Mouse (Mus musculus) hindbrain, embryonic 12.5 days (tissue): ENCODE data around the gene 1700021F05Rik. TPM values are rescaled to one million over a fixed set of nuclear protein-coding genes. Genes with fewer than 3 reads are reported as not detected.
A peak's percentile ranks its signal among the peaks of the same experiment; 100 is the strongest.

Source experiments
- ATAC-seq: fragments of 200-750 bp; cut with Nextera tagmentation; 2 replicates; pipeline ENCODE4 v1.8.0; 2017; ENCODE audit warnings: moderate TSS enrichment; ENCODE audit not compliant: low FRiP score
- H3K27ac ChIP-seq: fragments of 300-500 bp; sonication (generic); 2 replicates; pipeline ENCODE4 v1.5.1; 2016; ENCODE audit warnings: mild to moderate bottlenecking
- H3K27me3 ChIP-seq: fragments of 300-500 bp; sonication (generic); 2 replicates; pipeline ENCODE4 v1.6.1; 2016; ENCODE audit warnings: mild to moderate bottlenecking
- H3K36me3 ChIP-seq: fragments of 300-500 bp; sonication (generic); 2 replicates; pipeline ENCODE4 v1.6.1; 2016; ENCODE audit warnings: mild to moderate bottlenecking
- H3K4me1 ChIP-seq: fragments of 300-500 bp; sonication (generic); 2 replicates; pipeline ENCODE4 v1.6.1; 2016
- H3K4me2 ChIP-seq: fragments of 300-500 bp; sonication (generic); replicated peaks from 2 replicates; pipeline ENCODE4 v1.6.1; 2016; ENCODE audit warnings: mild to moderate bottlenecking
- H3K4me3 ChIP-seq: fragments of 300-500 bp; sonication (generic); 2 replicates; pipeline ENCODE4 v1.5.1; 2016; ENCODE audit warnings: mild to moderate bottlenecking
- H3K9ac ChIP-seq: fragments of 300-500 bp; sonication (generic); 2 replicates; pipeline ENCODE4 v1.6.1; 2016; ENCODE audit warnings: mild to moderate bottlenecking, moderate library complexity
- H3K9me3 ChIP-seq: fragments of 300-500 bp; sonication (generic); replicated peaks from 2 replicates; pipeline ENCODE4 v1.6.1; 2016; ENCODE audit warnings: mild to moderate bottlenecking
- WGBS: fragments of 180-500 bp; shearing (Covaris S2); methylation state at CpG from one replicate; pipeline ENCODE4 v1.1.7; 2016; 5-methylcytosine and 5-hydroxymethylcytosine counted together
- polyA plus RNA-seq: library from polyadenylated mRNA; unstranded; fragments of >200 nt; fragmentation: Nextera tagmentation; extraction: Ambion mirVana; gene quantifications from 2 replicates; pipeline ENCODE4 v1.2.1, GENCODE M21; 2016

The 1700021F05Rik gene
- 53.7 and 65.4 TPM in 2 replicates for polyA plus RNA-seq

GRCm38 (mm10) chr10:43540442-43541152 lies at the start of gene 1700021F05Rik:
1700021F05Rik (minus strand) TSS chr10:43540994.
- H3K27me3 ChIP-seq: no peaks in the 10 kb centered on the region
- H3K4me3 ChIP-seq: peak within 1 kb of the TSS; percentile 85
- H3K4me2 ChIP-seq: peak within 1 kb of the TSS; percentile 67
- H3K9me3 ChIP-seq: no peaks in the 10 kb centered on the region
- peak within 1 kb of the TSS; percentile 45; the same call in 1 of the 2 replicates for H3K27ac ChIP-seq
- peak; percentile 100 for ATAC-seq
- H3K4me1 ChIP-seq: peaks cover 14% of the 10 kb centered on the region
- peak within 1 kb of the TSS; percentile 94 for H3K9ac ChIP-seq
- H3K36me3 ChIP-seq: peaks cover 9% of the 10 kb centered on the region
- WGBS: under 1% methylated on average over 52 of the region's 56 CpGs

GRCm38 (mm10) chr10:43588470-43589177 lies 47.8 kb upstream of the 1700021F05Rik start:
- ATAC-seq: no peak
- no peak overlapping the region for H3K4me3 ChIP-seq
- H3K9me3 ChIP-seq: no peaks in the 10 kb centered on the region
- H3K4me2 ChIP-seq: 0 out of 2 replicates have a peak overlapping the region, but pooled peaks have one; percentile 4
- 73% methylated on average over 8 of the region's 8 CpGs for WGBS
- peaks cover 5% of the 10 kb centered on the region; the same call in 1 of the 2 replicates for H3K4me1 ChIP-seq
- H3K36me3 ChIP-seq: peaks cover 15% of the 10 kb centered on the region
- H3K27me3 ChIP-seq: no peaks in the 10 kb centered on the region
- H3K9ac ChIP-seq: no peak overlapping the region
- no peak overlapping the region for H3K27ac ChIP-seq

GRCm38 (mm10) chr10:43584538-43584937 lies 43.7 kb upstream of the 1700021F05Rik start:
- no peak overlapping the region for H3K27ac ChIP-seq
- H3K9me3 ChIP-seq: no peaks in the 10 kb centered on the region
- H3K27me3 ChIP-seq: no peaks in the 10 kb centered on the region
- H3K4me2 ChIP-seq: no peak overlapping the region
- H3K4me3 ChIP-seq: no peak overlapping the region
- peaks cover 18% of the 10 kb centered on the region for H3K4me1 ChIP-seq
- no peak overlapping the region for H3K9ac ChIP-seq
- ATAC-seq: no peak
- 95% methylated on average over 4 of the region's 4 CpGs for WGBS
- H3K36me3 ChIP-seq: peaks cover 34% of the 10 kb centered on the region

- no peak for ATAC-seq
These were observed 40.5 kb upstream of the 1700021F05Rik start for GRCm38 (mm10) chr10:43581260-43581659.

GRCm38 (mm10) chr10:43580649-43581078 lies 39.9 kb upstream of the 1700021F05Rik start:
- Histone ChIP-seq H3K4me1 (peaks cover 18% of the 10 kb centered on the region), H3K4me2 (peak overlapping the region; percentile 61), H3K36me3 (peaks cover 34% of the 10 kb centered on the region), H3K9ac (peak overlapping the region; percentile 97), H3K4me3 (peak overlapping the region; percentile 85), H3K27ac (peak overlapping the region; percentile 97), H3K27me3 (peaks cover 9% of the 10 kb centered on the region), H3K9me3 (no peaks in the 10 kb centered on the region)
- ATAC-seq: peak; percentile 41
- WGBS: under 1% methylated on average over 15 of the region's 15 CpGs

More at GRCm38 (mm10) chr10:43581260-43581659, 40.5 kb upstream of the 1700021F05Rik start:
- peaks cover 18% of the 10 kb centered on the region for H3K4me1 ChIP-seq
- H3K27me3 ChIP-seq: peaks cover 9% of the 10 kb centered on the region
- peak overlapping the region; percentile 97 for H3K9ac ChIP-seq
- no peaks in the 10 kb centered on the region for H3K9me3 ChIP-seq
- H3K27ac ChIP-seq: peak overlapping the region; percentile 97
- H3K4me2 ChIP-seq: peak overlapping the region; percentile 61
- H3K4me3 ChIP-seq: peak overlapping the region; percentile 85
- WGBS: 49% methylated on average over 3 of the region's 3 CpGs
- H3K36me3 ChIP-seq: peaks cover 34% of the 10 kb centered on the region

GRCm38 (mm10) chr10:43579381-43580261 lies 38.8 kb upstream of the 1700021F05Rik start:
- WGBS: under 1% methylated on average over 49 of the region's 49 CpGs
- ATAC-seq: peak; percentile 51
- Histone ChIP-seq H3K36me3 (peaks cover 28% of the 10 kb centered on the region), H3K9ac (peak overlapping the region; percentile 97), H3K4me1 (peaks cover 20% of the 10 kb centered on the region), H3K4me2 (peak overlapping the region; percentile 61), H3K27me3 (peaks cover 9% of the 10 kb centered on the region), H3K27ac (peak overlapping the region; percentile 97), H3K9me3 (no peaks in the 10 kb centered on the region), H3K4me3 (peak overlapping the region; percentile 85)

- H3K27ac ChIP-seq: peak overlapping the region; percentile 97
- peak overlapping the region; percentile 61 for H3K4me2 ChIP-seq
- peaks cover 9% of the 10 kb centered on the region for H3K27me3 ChIP-seq
- peak; percentile 89 for ATAC-seq
- H3K36me3 ChIP-seq: peaks cover 20% of the 10 kb centered on the region
- H3K4me1 ChIP-seq: peaks cover 20% of the 10 kb centered on the region
- peak overlapping the region; percentile 97 for H3K9ac ChIP-seq
- WGBS: under 1% methylated on average over 58 of the region's 65 CpGs
- peak overlapping the region; percentile 85 for H3K4me3 ChIP-seq
- H3K9me3 ChIP-seq: no peaks in the 10 kb centered on the region
These were observed 38.1 kb upstream of the 1700021F05Rik start for GRCm38 (mm10) chr10:43578754-43579380.

- Histone ChIP-seq H3K4me2 (peak overlapping the region; percentile 61), H3K36me3 (peaks cover 16% of the 10 kb centered on the region), H3K9me3 (no peaks in the 10 kb centered on the region), H3K27ac (peak overlapping the region; percentile 97), H3K9ac (peak overlapping the region; percentile 97), H3K27me3 (peaks cover 9% of the 10 kb centered on the region), H3K4me3 (peak overlapping the region; percentile 85), H3K4me1 (peaks cover 20% of the 10 kb centered on the region)
- ATAC-seq: peak; percentile 58
- under 1% methylated on average over 31 of the region's 32 CpGs for WGBS
These were observed 37.6 kb upstream of the 1700021F05Rik start for GRCm38 (mm10) chr10:43578366-43578753.

GRCm38 (mm10) chr10:43577997-43578331 lies 37.2 kb upstream of the 1700021F05Rik start, which contains the start of gene Cd24a:
Cd24a (plus strand) TSS chr10:43578284.
- H3K27me3 ChIP-seq: peaks cover 9% of the 10 kb centered on the region
- peak within 1 kb of the TSS; percentile 85 for H3K4me3 ChIP-seq
- WGBS: under 1% methylated on average over 6 of the region's 6 CpGs
- peaks cover 12% of the 10 kb centered on the region for H3K36me3 ChIP-seq
- no peak for ATAC-seq
- H3K4me2 ChIP-seq: peak within 1 kb of the TSS; percentile 61
- no peaks in the 10 kb centered on the region for H3K9me3 ChIP-seq
- peak within 1 kb of the TSS; percentile 97 for H3K9ac ChIP-seq
- H3K27ac ChIP-seq: peak within 1 kb of the TSS; percentile 97
- peaks cover 20% of the 10 kb centered on the region for H3K4me1 ChIP-seq

GRCm38 (mm10) chr10:43577299-43577996 lies 36.7 kb upstream of the 1700021F05Rik start:
- 13% methylated on average over 19 of the region's 19 CpGs for WGBS
- Histone ChIP-seq H3K4me3 (peak overlapping the region; percentile 85), H3K9me3 (no peaks in the 10 kb centered on the region), H3K27me3 (peaks cover 9% of the 10 kb centered on the region), H3K4me1 (peaks cover 19% of the 10 kb centered on the region), H3K9ac (peak overlapping the region; percentile 97; the same call in 1 of the 2 replicates), H3K27ac (peak overlapping the region; percentile 97), H3K36me3 (peaks cover 7% of the 10 kb centered on the region), H3K4me2 (peak overlapping the region; percentile 61)
- no peak for ATAC-seq

GRCm38 (mm10) chr10:43574956-43575355 lies 34.2 kb upstream of the 1700021F05Rik start:
- Histone ChIP-seq H3K27ac (no peak overlapping the region), H3K4me3 (no peak overlapping the region), H3K9me3 (no peaks in the 10 kb centered on the region), H3K4me1 (peaks cover 7% of the 10 kb centered on the region; the same call in 1 of the 2 replicates), H3K36me3 (no peaks in the 10 kb centered on the region), H3K9ac (no peak overlapping the region), H3K4me2 (no peak overlapping the region), H3K27me3 (peaks cover 9% of the 10 kb centered on the region)
- WGBS: under 1% methylated on average over 3 of the region's 3 CpGs
- ATAC-seq: no peak
